In the genomic region with DNA sequence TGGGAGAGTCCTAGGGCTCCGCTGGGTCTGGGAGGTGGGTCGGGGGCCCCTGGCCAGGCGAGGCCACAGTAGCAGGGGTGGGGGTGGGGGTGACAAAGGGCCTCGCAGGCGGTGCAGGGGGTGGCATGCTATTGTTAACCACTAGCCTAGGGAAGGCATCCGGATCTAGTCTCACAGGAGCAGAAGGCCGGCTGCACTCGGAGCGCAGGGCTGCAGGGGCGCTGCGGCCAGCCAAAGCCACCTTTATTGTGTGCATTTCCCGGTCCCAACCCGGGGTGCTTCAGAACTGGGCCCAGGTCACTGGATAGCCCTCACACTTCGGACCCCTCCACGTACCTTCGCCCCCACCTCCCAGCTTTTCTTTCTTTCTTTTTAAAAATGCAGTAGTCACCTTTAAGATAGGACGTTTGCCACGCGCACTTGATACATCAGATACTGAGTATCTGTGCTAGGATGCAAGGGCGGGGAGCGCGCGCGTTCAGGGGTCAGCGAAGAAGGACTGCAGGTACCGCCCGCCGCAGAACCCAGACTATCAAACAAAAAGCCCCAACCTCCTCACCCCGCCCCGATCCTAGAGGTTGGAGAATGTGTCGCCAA, we compare ENCODE assay signal across 7 mouse cellular contexts. TPM values are rescaled to one million over a fixed set of nuclear protein-coding genes. Genes with fewer than 3 reads are reported as not detected.
DNase-seq lines count a peak whose midpoint lies in the region; ATAC-seq and TF ChIP-seq lines count a peak whose summit lies in the region.

No protein-coding gene starts in this region.

- peaks cover 51% of the 10 kb centered on the region for H3K27me3 ChIP-seq in CH12.LX (replicated peaks)
- peaks cover 34% of the 10 kb centered on the region for H3K27me3 ChIP-seq in midbrain, embryonic 15.5 days (replicated peaks)

- no peak for TF ChIP-seq CTCF in CH12.LX (conservative IDR thresholded peaks at IDR 0.05 in 1 of 2, IDR thresholded peaks at IDR 0.05 in 1 of 2; ENCODE audit: low read depth in 2 of 2, low read length in 2 of 2)

- H3K27ac ChIP-seq in CH12.LX (ENCODE audit: insufficient read depth, low read depth), result no peak overlapping the region
- H3K27ac ChIP-seq in midbrain, embryonic 15.5 days, result peak overlapping the region; percentile 85

- peak overlapping the region; percentile 10 to 61 (median 56) for H3K4me3 ChIP-seq in CH12.LX (replicated peaks in 1 of 3; ENCODE audit: low read depth in 2 of 3, low read length in 2 of 3, poor library complexity in 1 of 3)
- peak overlapping the region; percentile 84 for H3K4me3 ChIP-seq in midbrain, embryonic 15.5 days

- no peak for TF ChIP-seq RAD21 in CH12.LX (IDR thresholded peaks at IDR 0.05; ENCODE audit: low read depth, low read length)

- intact Hi-C loops in heart, postnatal 14 days (cut with DNase I), result loop anchor here (10.0 kb wide), 1 partner anchor 229 kb away; no protein-coding TSS in a partner anchor

- peak overlapping the region; percentile 99 for H3K4me2 ChIP-seq in CH12.LX (ENCODE audit: insufficient read depth, low read depth, poor library complexity, severe bottlenecking)
- H3K4me2 ChIP-seq in midbrain, embryonic 15.5 days, result peak overlapping the region; percentile 97

- dilution Hi-C loops in CH12.LX (cut with MboI; ENCODE audit: extremely low pct_ligation_motif_present, extremely low pct_unique_long_range_greater_than_20kb, low sequenced_read_pairs), result no loop called here

- peak; percentile 43 for ATAC-seq in midbrain, embryonic 15.5 days (replicated peaks)

- H3K9me3 ChIP-seq in CH12.LX (replicated peaks; ENCODE audit: low read length), result peaks cover 8% of the 10 kb centered on the region
- no peaks in the 10 kb centered on the region for H3K9me3 ChIP-seq in midbrain, embryonic 15.5 days

- peaks cover 0 to 49% of the 10 kb centered on the region in 2 experiments; a peak in 2 of 4 replicates for H3K4me1 ChIP-seq in CH12.LX (ENCODE audit: control insufficient read depth in 1 of 2, insufficient read depth in 2 of 2)
- H3K4me1 ChIP-seq in midbrain, embryonic 15.5 days, result peaks cover 40% of the 10 kb centered on the region

- no peak for TF ChIP-seq POLR2A in CH12.LX (IDR thresholded peaks at IDR 0.05; ENCODE audit: low read depth, low read length)

- TF ChIP-seq EP300 in CH12.LX (IDR thresholded peaks at IDR 0.05; ENCODE audit: low read length), result no peak

- under 1% methylated on average over 31 of the region's 31 CpGs for WGBS in midbrain, embryonic 15.5 days

- no peak overlapping the region; the same call in 1 of the 2 replicates for H3K9ac ChIP-seq in CH12.LX (ENCODE audit: insufficient read depth, low read depth)
- peak overlapping the region; percentile 73 for H3K9ac ChIP-seq in midbrain, embryonic 15.5 days

- H3K79me2 ChIP-seq in CH12.LX (replicated peaks; ENCODE audit: control insufficient read depth, extremely low read depth, insufficient read depth, poor library complexity, severe bottlenecking), result no peaks in the 10 kb centered on the region

- DNase-seq in CH12.LX (ENCODE audit: extremely low read depth) (no peak), adipocyte (ENCODE audit: low spot score) (no peak)
- peak; percentile 58 to 86 for DNase-seq in adrenal gland, adult (ENCODE audit: inconsistent age in 2 of 2, low spot score in 1 of 2)
- DNase-seq in embryo, embryonic 9.5 days (ENCODE audit: extremely low spot score), result peak; percentile 41
- peak; percentile 25 to 40 for DNase-seq in heart, postnatal 14 days
- DNase-seq in layer of hippocampus, postnatal 14 days (ENCODE audit: low spot score in 2 of 2), result peak; percentile 33 to 45

- in situ Hi-C loops in CH12.LX (cut with MboI; ENCODE audit: low pct_ligation_motif_present, low pct_unique_long_range_greater_than_20kb, low sequenced_read_pairs), result no loop called here

- H3K36me3 ChIP-seq in CH12.LX (replicated peaks in 1 of 2; ENCODE audit: control insufficient read depth in 1 of 2, insufficient read depth in 1 of 2, low read length in 1 of 2), result no peaks in the 10 kb centered on the region
- H3K36me3 ChIP-seq in midbrain, embryonic 15.5 days (replicated peaks), result no peaks in the 10 kb centered on the region

TF ChIP-seq in CH12.LX, 34 proteins besides CTCF, POLR2A, EP300 and RAD21:
- TF ChIP-seq IRF4 (IDR thresholded peaks at IDR 0.05; ENCODE audit: low read depth, low read length) (no peak), JUND (conservative IDR thresholded peaks at IDR 0.05; ENCODE audit: low read depth, low read length) (no peak), GABPA (IDR thresholded peaks at IDR 0.05; ENCODE audit: insufficient replicate concordance, low read depth, low read length) (no peak), PAX5 (IDR thresholded peaks at IDR 0.05; ENCODE audit: low read length) (no peak)

RNA-seq across cellular contexts. Expression of gene Fgf9, which starts 5.2 kb away (rescaled TPM):
- total RNA-seq in CH12.LX (2012; rRNA removed) (0.13 TPM in 1 of 2 replicates, not detected in the other), CH12.LX (2014; rRNA removed) (not detected in 2 replicates)
- polyA plus RNA-seq in CH12.LX (2012; ENCODE audit: insufficient read length, low read depth), result 0.09 TPM in 1 of 2 replicates, not detected in the other
- 1 to 10 TPM; 5.9 to 6.0 TPM for total RNA-seq in heart, postnatal 14 days (2021)
- total RNA-seq in layer of hippocampus, postnatal 14 days (2021), result 10 to 100 TPM; 15.2 to 18.1 TPM
- 20.8 and 21.0 TPM in 2 replicates for polyA plus RNA-seq in midbrain, embryonic 15.5 days (2015; fragmentation: Nextera tagmentation; extraction: Ambion mirVana)

Comparison
In these comparisons a context has a peak if more than half of its experiments do, and no peak if none do; other contexts are left out.
1. DNase-seq: peak in adrenal gland, adult (2 of 2), embryo, embryonic 9.5 days (single experiment), heart, postnatal 14 days (2 of 2) and layer of hippocampus, postnatal 14 days (2 of 2); none in CH12.LX (single experiment) and adipocyte (single experiment).
2. RNA of gene Fgf9, which starts 5.2 kb away (total RNA-seq): 15.2 to 18.1 TPM in layer of hippocampus, postnatal 14 days and 5.9 to 6.0 TPM in heart, postnatal 14 days; 0.13 TPM in CH12.LX; every median in the first group is over 4 times any median in the second.